Comparison of ENCODE assay signal across 10 mouse cellular contexts in genomic region chr15:80950055-80950454, GRCm38 (mm10). TPM values are rescaled to one million over a fixed set of nuclear protein-coding genes. Genes with fewer than 3 reads are reported as not detected.
DNase-seq lines count a peak whose midpoint lies in the region; ATAC-seq and TF ChIP-seq lines count a peak whose summit lies in the region.
"Had no signal": no experiment of that assay in that cellular context is flagged by ENCODE, and none has a peak within 500 bp of the region (broad histone marks: within the 10 kb centered on the region; RNA-seq: fewer than 3 reads in every experiment).

No protein-coding gene starts in this region.

- no peak for TF ChIP-seq CTCF in hindbrain, postnatal 0 days (IDR thresholded peaks at IDR 0.05; ENCODE audit: low read depth)
- TF ChIP-seq CTCF in olfactory bulb, adult 2 months (IDR thresholded peaks at IDR 0.05; ENCODE audit: insufficient read depth, low read depth, low read length): no peak

- no peaks in the 10 kb centered on the region for H3K9me3 ChIP-seq in heart, embryonic 14.5 days (ENCODE audit: control insufficient read depth, low read length)
- H3K9me3 ChIP-seq in midbrain, embryonic 11.5 days (ENCODE audit: control insufficient read depth, low read length): no peaks in the 10 kb centered on the region
- no peaks in the 10 kb centered on the region for H3K9me3 ChIP-seq in midbrain, embryonic 16.5 days (replicated peaks; ENCODE audit: control insufficient read depth, low read length, poor library complexity, severe bottlenecking)
- H3K9me3 ChIP-seq in hindbrain, postnatal 0 days (ENCODE audit: low read length): no peaks in the 10 kb centered on the region

- H3K27me3 ChIP-seq in heart, embryonic 14.5 days (ENCODE audit: control insufficient read depth, insufficient read depth, low read length): no peaks in the 10 kb centered on the region
- H3K27me3 ChIP-seq in midbrain, embryonic 11.5 days (ENCODE audit: control insufficient read depth, insufficient read depth, low read length): no peaks in the 10 kb centered on the region
- H3K27me3 ChIP-seq in midbrain, embryonic 16.5 days (ENCODE audit: control insufficient read depth, insufficient read depth, low read depth, low read length): no peaks in the 10 kb centered on the region
- H3K27me3 ChIP-seq in hindbrain, postnatal 0 days (ENCODE audit: insufficient read depth, low read length): no peaks in the 10 kb centered on the region

- H3K27ac ChIP-seq in heart, embryonic 14.5 days (replicated peaks in 1 of 2; ENCODE audit: control insufficient read depth in 1 of 2, insufficient read depth in 1 of 2, low read depth in 2 of 2, low read length in 2 of 2): no peak overlapping the region
- H3K27ac ChIP-seq in midbrain, embryonic 11.5 days (ENCODE audit: low read depth, low read length): no peak overlapping the region
- H3K27ac ChIP-seq in midbrain, embryonic 16.5 days (ENCODE audit: low read length): no peak overlapping the region
- H3K27ac ChIP-seq in hindbrain, postnatal 0 days: no peak overlapping the region
- no peak overlapping the region for H3K27ac ChIP-seq in olfactory bulb, adult 2 months (ENCODE audit: insufficient read depth, low read depth, low read length)

- TF ChIP-seq POLR2A in olfactory bulb, adult 2 months (IDR thresholded peaks at IDR 0.05; ENCODE audit: insufficient read depth, low read depth, low read length): no peak

- peaks cover 5 to 13% of the 10 kb centered on the region in 2 experiments; a peak in 3 of 4 replicates for H3K4me1 ChIP-seq in heart, embryonic 14.5 days (ENCODE audit: control insufficient read depth in 2 of 2, insufficient read depth in 2 of 2, low read length in 2 of 2)
- H3K4me1 ChIP-seq in midbrain, embryonic 11.5 days (ENCODE audit: control insufficient read depth, insufficient read depth, low read length): peaks cover 8% of the 10 kb centered on the region
- peaks cover 9% of the 10 kb centered on the region for H3K4me1 ChIP-seq in midbrain, embryonic 16.5 days (ENCODE audit: control insufficient read depth, insufficient read depth, low read length)
- H3K4me1 ChIP-seq in hindbrain, postnatal 0 days (ENCODE audit: insufficient read depth, low read length): peaks cover 5% of the 10 kb centered on the region
- H3K4me1 ChIP-seq in olfactory bulb, adult 2 months (ENCODE audit: control insufficient read depth, insufficient read depth, low read length): peaks cover 9% of the 10 kb centered on the region

- H3K9ac ChIP-seq in heart, embryonic 14.5 days (ENCODE audit: low read length): no peak overlapping the region
- no peak overlapping the region for H3K9ac ChIP-seq in midbrain, embryonic 11.5 days (ENCODE audit: low read length)
- H3K9ac ChIP-seq in midbrain, embryonic 16.5 days (ENCODE audit: low read depth, low read length): no peak overlapping the region
- H3K9ac ChIP-seq in hindbrain, postnatal 0 days (replicated peaks; ENCODE audit: low read length): no peak overlapping the region

- ATAC-seq in heart, embryonic 14.5 days (ENCODE audit: insufficient number of reproducible peaks, insufficient read depth, low FRiP score, low read depth): no peak
- no peak for ATAC-seq in midbrain, embryonic 11.5 days (ENCODE audit: low FRiP score)
- ATAC-seq in midbrain, embryonic 16.5 days: no peak
- no peak for ATAC-seq in hindbrain, postnatal 0 days
- ATAC-seq: CD4-positive, CD25-positive, alpha-beta regulatory T cell, adult 4 months had no signal

- H3K4me3 ChIP-seq in heart, embryonic 14.5 days (ENCODE audit: control insufficient read depth in 1 of 2, insufficient read depth in 1 of 2, low read depth in 1 of 2, low read length in 2 of 2): no peak overlapping the region
- H3K4me3 ChIP-seq in midbrain, embryonic 11.5 days (ENCODE audit: low read depth, low read length): no peak overlapping the region
- no peak overlapping the region for H3K4me3 ChIP-seq in midbrain, embryonic 16.5 days (ENCODE audit: low read depth, low read length)
- no peak overlapping the region for H3K4me3 ChIP-seq in hindbrain, postnatal 0 days (ENCODE audit: low read length)
- H3K4me3 ChIP-seq in olfactory bulb, adult 2 months (ENCODE audit: insufficient read depth, low read depth, low read length): 0 out of 2 replicates have a peak overlapping the region, but pooled peaks have one; percentile 2

- 86% methylated on average over 7 of the region's 7 CpGs for whole genome bisulfite sequencing in heart, embryonic 14.5 days
- WGBS in midbrain, embryonic 11.5 days: 92% methylated on average over 7 of the region's 7 CpGs
- WGBS in midbrain, embryonic 16.5 days: 94% methylated on average over 7 of the region's 7 CpGs
- WGBS in hindbrain, postnatal 0 days: 87% methylated on average over 7 of the region's 7 CpGs
- whole genome bisulfite sequencing in olfactory bulb, adult 2 months: 50% methylated on average over 7 of the region's 7 CpGs

- DNase-seq in heart, postnatal 14 days: no peak
- DNase-seq in midbrain, embryonic 11.5 days (ENCODE audit: low spot score, missing footprints): peak; percentile 57
- no peak for DNase-seq in hindbrain, postnatal 0 days (ENCODE audit: low spot score)
- DNase-seq in cerebellum, postnatal 14 days: no peak
- DNase-seq in adrenal gland, postnatal 14 days: no peak
- DNase-seq: thymus, adult 18-20 months had no signal

- peaks cover 39% of the 10 kb centered on the region for H3K36me3 ChIP-seq in heart, embryonic 14.5 days (ENCODE audit: control insufficient read depth, insufficient read depth, low read length)
- peaks cover 14% of the 10 kb centered on the region; the same call in 1 of the 2 replicates for H3K36me3 ChIP-seq in midbrain, embryonic 11.5 days (ENCODE audit: control insufficient read depth, insufficient read depth, low read length)
- peaks cover 10% of the 10 kb centered on the region for H3K36me3 ChIP-seq in midbrain, embryonic 16.5 days (ENCODE audit: control insufficient read depth, insufficient read depth, low read length)
- peaks cover 17% of the 10 kb centered on the region for H3K36me3 ChIP-seq in hindbrain, postnatal 0 days (ENCODE audit: insufficient read depth, low read length)

- intact Hi-C loops in heart, postnatal 14 days (cut with DNase I): no loop called here

- H3K4me2 ChIP-seq in heart, embryonic 14.5 days (ENCODE audit: low read length): peak overlapping the region; percentile 87; the same call in 1 of the 2 replicates
- H3K4me2 ChIP-seq in midbrain, embryonic 11.5 days: no peak overlapping the region; the same call in 1 of the 2 replicates
- H3K4me2 ChIP-seq in midbrain, embryonic 16.5 days (ENCODE audit: low read length): no peak overlapping the region
- peak overlapping the region; percentile 89; the same call in 1 of the 2 replicates for H3K4me2 ChIP-seq in hindbrain, postnatal 0 days (ENCODE audit: low read depth, low read length)

RNA-seq across cellular contexts. Expression of gene Adsl, which starts 1.8 kb away (rescaled TPM):
- polyA plus RNA-seq in heart, embryonic 14.5 days (2014; fragmentation: Nextera tagmentation; extraction: Ambion mirVana): 149 and 161 TPM in 2 replicates
- total RNA-seq in heart, postnatal 14 days (2021): 10 to 100 TPM; 84.9 to 94.4 TPM
- 158 and 162 TPM in 2 replicates for polyA plus RNA-seq in midbrain, embryonic 11.5 days (2014; fragmentation: Nextera tagmentation; extraction: Ambion mirVana)
- 99.8 and 102 TPM in 2 replicates for polyA plus RNA-seq in midbrain, embryonic 16.5 days (2015; fragmentation: Nextera tagmentation; extraction: Ambion mirVana)
- 77.6 and 97.6 TPM in 2 replicates for total RNA-seq in hindbrain, postnatal 0 days (2014; rRNA removed)
- polyA plus RNA-seq in hindbrain, postnatal 0 days (2015; fragmentation: Nextera tagmentation; extraction: Ambion mirVana): 95.3 and 96.3 TPM in 2 replicates
- not detected in 2 replicates for polyA plus RNA-seq in olfactory bulb, adult 2 months (2012; ENCODE audit: insufficient read depth, insufficient read length, low replicate concordance, missing spikeins)
- 47.7 and 50.5 TPM in 2 replicates for total RNA-seq in adrenal gland, postnatal 14 days (2021)

RNA-seq across cellular contexts. Expression of gene Sgsm3, which starts 27.5 kb away (rescaled TPM):
- polyA plus RNA-seq in heart, embryonic 14.5 days (2014; fragmentation: Nextera tagmentation; extraction: Ambion mirVana): 9.4 and 13.8 TPM in 2 replicates
- total RNA-seq in heart, postnatal 14 days (2021): 10 to 100 TPM in 1 of 2 experiments, 1 to 10 TPM in 1; 9.8 to 10.9 TPM
- polyA plus RNA-seq in midbrain, embryonic 11.5 days (2014; fragmentation: Nextera tagmentation; extraction: Ambion mirVana): 22.3 and 26.8 TPM in 2 replicates
- 74.3 and 84.5 TPM in 2 replicates for polyA plus RNA-seq in midbrain, embryonic 16.5 days (2015; fragmentation: Nextera tagmentation; extraction: Ambion mirVana)
- total RNA-seq in hindbrain, postnatal 0 days (2014; rRNA removed): 75.8 and 91.4 TPM in 2 replicates
- 59.4 and 60.6 TPM in 2 replicates for polyA plus RNA-seq in hindbrain, postnatal 0 days (2015; fragmentation: Nextera tagmentation; extraction: Ambion mirVana)
- polyA plus RNA-seq in olfactory bulb, adult 2 months (2012; ENCODE audit: insufficient read depth, insufficient read length, low replicate concordance, missing spikeins): not detected in 2 replicates
- 17.3 and 25.8 TPM in 2 replicates for total RNA-seq in adrenal gland, postnatal 14 days (2021)

Comparison
In these comparisons a context has a peak if more than half of its experiments do, and no peak if none do; other contexts are left out.
1. H3K4me2 ChIP-seq: peak in heart, embryonic 14.5 days (single experiment) and hindbrain, postnatal 0 days (single experiment); none in midbrain, embryonic 11.5 days (single experiment) and midbrain, embryonic 16.5 days (single experiment).
2. RNA of gene Adsl, which starts 1.8 kb away (polyA plus RNA-seq): 158 to 162 TPM in midbrain, embryonic 11.5 days, 149 to 161 TPM in heart, embryonic 14.5 days, 99.8 to 102 TPM in midbrain, embryonic 16.5 days and 95.3 to 96.3 TPM in hindbrain, postnatal 0 days; not detected in olfactory bulb, adult 2 months; every median in the first group is over 10 times any median in the second.
3. RNA of gene Sgsm3, which starts 27.5 kb away (polyA plus RNA-seq): 74.3 to 84.5 TPM in midbrain, embryonic 16.5 days, 59.4 to 60.6 TPM in hindbrain, postnatal 0 days, 22.3 to 26.8 TPM in midbrain, embryonic 11.5 days and 9.4 to 13.8 TPM in heart, embryonic 14.5 days; not detected in olfactory bulb, adult 2 months; every median in the first group is over 10 times any median in the second.